Mouse (Mus musculus) hindbrain, embryonic 14.5 days (tissue): Measurements from ENCODE around the gene Ankrd16. TPM values are rescaled to one million over a fixed set of nuclear protein-coding genes. Genes with fewer than 3 reads are reported as not detected.

Experiments
- ATAC-seq: fragments of 200-750 bp; cut with Nextera tagmentation; 2 replicates; pipeline ENCODE4 v1.8.0; 2017; ENCODE audit warnings: moderate number of reproducible peaks, mild to moderate bottlenecking, moderate TSS enrichment, moderate library complexity; ENCODE audit not compliant: low FRiP score
- DNase-seq: peaks from one replicate; pipeline ENCODE4 v3.0.0-alpha.2; 2015; ENCODE audit warnings: low spot score
- H3K27ac ChIP-seq: fragments of 300-500 bp; sonication (generic); 2 replicates; pipeline ENCODE4 v1.5.1; 2014; ENCODE audit warnings: mild to moderate bottlenecking, moderate library complexity
- H3K27me3 ChIP-seq: fragments of 300-500 bp; sonication (generic); 2 replicates; pipeline ENCODE4 v1.6.1; 2014; ENCODE audit warnings: mild to moderate bottlenecking, low read length, mixed read lengths; ENCODE audit not compliant: control insufficient read depth, insufficient read depth
- H3K36me3 ChIP-seq: fragments of 300-500 bp; sonication (generic); replicated peaks from 2 replicates; pipeline ENCODE4 v1.6.1; 2014; ENCODE audit not compliant: control insufficient read depth, insufficient read depth
- H3K4me1 ChIP-seq: fragments of 300-500 bp; sonication (generic); replicated peaks from 2 replicates; pipeline ENCODE4 v1.6.1; 2014; ENCODE audit warnings: antibody characterized with exemption, low read length, mixed read lengths; ENCODE audit not compliant: control insufficient read depth, insufficient read depth
- H3K4me2 ChIP-seq: fragments of 300-500 bp; sonication (generic); replicated peaks from 2 replicates; pipeline ENCODE4 v1.6.1; 2014; ENCODE audit warnings: mild to moderate bottlenecking, moderate library complexity
- H3K4me3 ChIP-seq: fragments of 300-500 bp; sonication (generic); replicated peaks from 2 replicates; pipeline ENCODE4 v1.5.1; 2014; ENCODE audit warnings: mild to moderate bottlenecking, low read length
- H3K9ac ChIP-seq: fragments of 300-500 bp; sonication (generic); 2 replicates; pipeline ENCODE4 v1.6.1; 2014
- H3K9me3 ChIP-seq: fragments of 300-500 bp; sonication (generic); 2 replicates; pipeline ENCODE4 v1.6.1; 2016; ENCODE audit warnings: low read length; ENCODE audit not compliant: control insufficient read depth
- WGBS: fragments of 180-500 bp; shearing (Covaris S2); extraction: QIAGEN DNeasy Blood & Tissue Kit; methylation state at CpG from one replicate; pipeline ENCODE4 v1.1.7; 2014; 5-methylcytosine and 5-hydroxymethylcytosine counted together
- polyA plus RNA-seq: library from polyadenylated mRNA; unstranded; fragments of >200 nt; fragmentation: Nextera tagmentation; extraction: Ambion mirVana; gene quantifications from 2 replicates; pipeline ENCODE4 v1.2.1, GENCODE M21; 2014

The Ankrd16 gene
- polyA plus RNA-seq, 1 experiment from 2014 or later: 28.4 TPM

DNA sequence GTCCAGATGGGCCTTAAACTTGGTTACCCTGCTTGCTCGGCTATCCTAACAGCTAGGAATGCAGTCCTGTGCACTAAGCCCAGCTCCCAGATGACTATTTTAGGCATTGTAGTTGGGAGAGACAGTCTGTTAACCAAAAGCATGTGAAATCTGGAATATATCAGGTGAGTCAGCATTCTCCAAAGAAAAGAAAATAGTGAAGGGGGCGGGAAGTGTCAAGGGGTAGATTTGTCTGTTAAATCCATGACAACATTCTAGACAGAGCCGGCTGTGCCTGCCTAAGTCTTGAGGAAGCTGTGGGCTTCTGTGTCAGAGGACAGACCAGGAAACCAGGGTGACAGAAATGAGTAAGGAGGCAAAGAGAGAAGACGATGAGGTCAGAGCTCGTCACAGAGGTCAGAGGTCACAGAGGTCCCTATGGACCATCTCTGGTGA lies 20.3 kb downstream of the Ankrd16 start:
- ATAC-seq (no peak), DNase-seq (no peak)
- Histone ChIP-seq H3K4me2 (no peak overlapping the region), H3K9ac (no peak overlapping the region), H3K27ac (no peak overlapping the region), H3K36me3 (peaks cover 28% of the 10 kb centered on the region; the same call in 1 of the 2 replicates), H3K4me3 (no peak overlapping the region), H3K4me1 (no peaks in the 10 kb centered on the region), H3K27me3 (no peaks in the 10 kb centered on the region), H3K9me3 (no peaks in the 10 kb centered on the region)
- 73% methylated on average over 5 of the region's 5 CpGs for WGBS

DNA sequence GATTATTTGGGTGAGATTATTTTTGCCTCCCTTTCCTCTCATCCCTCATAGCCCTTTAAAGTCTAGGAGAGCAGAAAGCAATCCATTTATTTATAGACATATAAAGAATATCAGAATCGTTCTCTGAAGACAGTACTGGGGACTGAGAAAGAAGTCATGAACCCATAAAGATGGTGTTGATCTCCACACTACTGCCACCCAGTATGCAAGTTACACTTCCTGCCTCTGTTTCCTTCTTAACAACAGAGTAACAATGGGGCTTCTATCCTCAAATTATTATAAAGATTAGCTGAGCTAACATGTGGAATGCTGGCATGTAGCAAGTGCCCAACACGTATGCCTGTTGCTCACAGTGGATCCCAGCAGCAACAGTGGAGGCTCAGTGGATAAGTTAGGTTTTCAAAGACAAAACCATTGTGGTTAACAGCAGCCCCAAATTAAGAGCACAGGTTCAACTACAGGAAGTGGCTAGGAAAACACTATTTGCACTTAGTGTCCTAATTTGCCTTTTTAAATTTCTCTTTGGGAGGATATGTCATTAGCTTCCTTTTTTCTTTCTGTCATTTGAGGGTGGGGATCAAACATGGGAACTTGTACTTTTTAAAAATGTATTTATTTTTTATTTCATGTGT lies 23.7 kb downstream of the Ankrd16 start:
- Histone ChIP-seq H3K27ac (no peak overlapping the region), H3K4me1 (no peaks in the 10 kb centered on the region), H3K36me3 (no peaks in the 10 kb centered on the region), H3K9ac (no peak overlapping the region), H3K27me3 (no peaks in the 10 kb centered on the region), H3K4me3 (no peak overlapping the region), H3K9me3 (no peaks in the 10 kb centered on the region), H3K4me2 (no peak overlapping the region)
- WGBS: 90% methylated on average over 2 of the region's 2 CpGs
- ATAC-seq (no peak), DNase-seq (no peak)

Other genes with a start within 250 kb of the Ankrd16 start
- 27.6 and 32.0 TPM in 2 replicates for gene Pfkfb3, start 223.8 kb upstream of the Ankrd16 start, polyA plus RNA-seq
- 116 and 118 TPM in 2 replicates for gene Rbm17, start 173.7 kb upstream of the Ankrd16 start, polyA plus RNA-seq
- gene Gm17490, start 151.6 kb upstream of the Ankrd16 start, polyA plus RNA-seq: not detected in 2 replicates
- gene Il2ra, start 135.1 kb upstream of the Ankrd16 start, polyA plus RNA-seq: 0.09 TPM in 1 of 2 replicates, not detected in the other
- 1.4 and 1.5 TPM in 2 replicates for gene Il15ra, start 72.6 kb upstream of the Ankrd16 start, polyA plus RNA-seq
- gene Fbh1, start 294 bp upstream of the Ankrd16 start, polyA plus RNA-seq: 139 and 155 TPM in 2 replicates